Mouse (Mus musculus) activated CD4-positive, CD25-positive, alpha-beta regulatory T cell, adult 9 weeks (primary cell): ENCODE measurements around the gene Itprid2. TPM values are rescaled to one million over a fixed set of nuclear protein-coding genes. Genes with fewer than 3 reads are reported as not detected.

Source experiments
- polyA plus RNA-seq: library from polyadenylated mRNA; unstranded; fragments of 100-300 nt; shearing (Covaris generic); gene quantifications from one replicate; pipeline ENCODE4 v1.2.1, GENCODE M21; 2017

Itprid2 gene
- polyA plus RNA-seq: 2.8 TPM

GRCm38 (mm10) chr2:79634528-79635400 lies at the start of gene Itprid2:
TSS of gene Itprid2 (plus strand) at chr2:79635352.

GRCm38 (mm10) chr2:79707575-79707974 lies 72.4 kb downstream of the Itprid2 start, which contains the start of gene Ppp1r1c:
TSS of gene Ppp1r1c (plus strand) at chr2:79707780.

Other genes starting within 250 kb of the Itprid2 start
- gene Neurod1, start 178.6 kb upstream of the Itprid2 start, polyA plus RNA-seq: not detected
- 8.7 TPM for gene Cerkl, start 178.6 kb upstream of the Itprid2 start, polyA plus RNA-seq
- gene Ppp1r1c, start 72.4 kb downstream of the Itprid2 start, polyA plus RNA-seq: not detected